Mouse (Mus musculus) G1E (cell line): ENCODE measurements around the gene Rnf150. TPM values are rescaled to one million over a fixed set of nuclear protein-coding genes. Genes with fewer than 3 reads are reported as not detected.

ENCODE experiments used
- ATAC-seq: 2 replicates; pipeline ENCODE4 v1.8.0; 2016; ENCODE audit warnings: mild to moderate bottlenecking; ENCODE audit not compliant: insufficient number of reproducible peaks, poor library complexity, low FRiP score, severe bottlenecking; ENCODE audit errors: extremely low read depth
- DNase-seq: peaks from one replicate; pipeline ENCODE4 v3.0.0; 2012; ENCODE audit warnings: low spot score
- H3K27me3 ChIP-seq: 2 replicates; pipeline ENCODE4 v1.6.1; 2012; ENCODE audit warnings: mild to moderate bottlenecking, low read length, inconsistent platforms; ENCODE audit not compliant: insufficient read depth
- H3K36me3 ChIP-seq: replicated peaks from 2 replicates; pipeline ENCODE3; 2012; ENCODE audit warnings: mild to moderate bottlenecking, inconsistent platforms
- H3K4me1 ChIP-seq: 2 replicates; pipeline ENCODE4 v1.6.1; 2012; ENCODE audit warnings: low read depth, low read length, inconsistent platforms, mixed read lengths; ENCODE audit not compliant: insufficient read depth
- H3K4me3 ChIP-seq: 2 replicates; pipeline ENCODE4 v1.5.1; 2012; ENCODE audit warnings: low read depth, mild to moderate bottlenecking, inconsistent platforms, low read length, moderate library complexity, mixed read lengths
- H3K9me3 ChIP-seq: replicated peaks from 2 replicates; pipeline ENCODE4 v1.6.1; 2012; ENCODE audit warnings: inconsistent platforms
- CTCF ChIP-seq: IDR thresholded peaks from 2 replicates; pipeline ENCODE4 v1.5.1; 2012; ENCODE audit warnings: low read depth, low read length, inconsistent platforms, mixed read lengths
- GATA1 ChIP-seq: IDR thresholded peaks from 2 replicates; pipeline ENCODE4 v1.6.1; 2012; ENCODE audit warnings: borderline replicate concordance, low read length, inconsistent platforms, mixed read lengths
- GATA2 ChIP-seq: IDR thresholded peaks from 2 replicates; pipeline ENCODE4 v1.6.1; 2012; ENCODE audit warnings: low read depth, low read length, inconsistent platforms, borderline replicate concordance
- POLR2AphosphoS5 ChIP-seq: IDR thresholded peaks from 2 replicates; pipeline ENCODE4 v1.6.1; 2012; ENCODE audit warnings: low read depth, low read length, inconsistent platforms; ENCODE audit not compliant: insufficient replicate concordance
- TAL1 ChIP-seq: conservative IDR thresholded peaks from 2 replicates; pipeline ENCODE4 v1.6.1; 2012; ENCODE audit warnings: low read depth, low read length, inconsistent platforms, mixed read lengths
- polyA plus RNA-seq: library from polyadenylated mRNA; stranded (reverse); fragments of >175 nt; gene quantifications from 2 replicates; pipeline ENCODE4 v1.2.3, GENCODE M21; 2012
- total RNA-seq, 2 experiments: library from RNA; stranded (forward) in 1 of 2; stranded (reverse) in 1 of 2; fragments of 200-1000 nt in 1 of 2; fragments of >200 nt in 1 of 2; fragmentation: Nextera tagmentation in 1 of 2; gene quantifications; 2 replicates each; pipeline ENCODE4 v1.2.3; 2014 to 2017

The Rnf150 gene
- total and polyA plus RNA-seq, 3 experiments: 0.11 TPM; not detected in 2

- H3K9me3 ChIP-seq: no peaks in the 10 kb centered on the region
- H3K36me3 ChIP-seq: no peaks in the 10 kb centered on the region
- TF ChIP-seq GATA2 (no peak), GATA1 (no peak), TAL1 (no peak), CTCF (no peak), POLR2AphosphoS5 (no peak)
- no peaks in the 10 kb centered on the region for H3K4me1 ChIP-seq
- H3K27me3 ChIP-seq: no peaks in the 10 kb centered on the region
- DNase-seq (no peak), ATAC-seq (no peak)
- H3K4me3 ChIP-seq: no peak overlapping the region
Observed at GRCm38 (mm10) chr8:83003187-83003586, 140.0 kb downstream of the Rnf150 start.

DNA sequence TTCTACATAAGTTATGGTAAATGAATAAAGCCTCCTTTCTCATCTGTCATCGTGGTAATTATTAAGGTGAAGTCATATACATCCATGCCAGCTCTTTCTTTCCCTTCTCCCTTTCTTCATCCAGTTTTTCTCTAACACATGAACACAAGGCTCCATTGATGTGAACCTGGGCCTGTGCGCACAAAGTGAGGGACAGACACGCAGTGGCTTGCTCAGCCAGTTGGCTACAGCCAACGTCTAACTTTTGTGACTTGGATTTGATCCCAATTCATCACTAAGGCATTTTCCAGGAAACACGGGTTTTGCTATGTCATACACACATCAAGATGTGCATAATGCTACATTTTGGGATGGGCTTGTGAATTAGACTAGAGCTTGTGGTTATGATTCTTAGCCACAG lies 146.3 kb downstream of the Rnf150 start:
- no peak for TF ChIP-seq CTCF
- TF ChIP-seq POLR2AphosphoS5: no peak
- no peak for TF ChIP-seq TAL1
- TF ChIP-seq GATA1: no peak
- TF ChIP-seq GATA2: no peak
- Histone ChIP-seq H3K9me3 (no peaks in the 10 kb centered on the region), H3K4me3 (no peak overlapping the region), H3K36me3 (no peaks in the 10 kb centered on the region), H3K4me1 (no peaks in the 10 kb centered on the region), H3K27me3 (no peaks in the 10 kb centered on the region)
- ATAC-seq (no peak), DNase-seq (no peak)

- no peaks in the 10 kb centered on the region for H3K36me3 ChIP-seq
- H3K27me3 ChIP-seq: no peaks in the 10 kb centered on the region
- ATAC-seq: no peak
Observed at GRCm38 (mm10) chr8:83011286-83011685, 148.1 kb downstream of the Rnf150 start.

DNA sequence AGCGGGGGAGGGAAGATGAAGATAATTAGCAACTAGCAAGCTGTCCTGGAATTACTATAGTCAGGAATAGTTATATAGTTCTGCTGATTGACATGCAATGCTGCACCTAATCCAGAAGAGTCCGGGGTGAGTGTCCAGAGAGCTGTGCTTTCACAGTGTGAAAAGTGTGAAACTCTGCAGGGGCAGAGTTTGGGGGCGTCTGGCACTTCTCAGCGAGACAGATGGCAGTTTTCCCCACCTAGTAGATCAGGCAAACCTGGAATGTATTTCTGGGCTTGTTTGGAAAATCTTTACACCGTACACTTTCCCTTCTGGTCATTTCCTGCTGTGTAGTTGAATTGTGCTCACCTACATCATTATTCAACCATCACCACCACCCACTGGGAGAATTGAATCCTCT lies 148.6 kb downstream of the Rnf150 start:
- H3K4me1 ChIP-seq: no peaks in the 10 kb centered on the region
- no peaks in the 10 kb centered on the region for H3K9me3 ChIP-seq
- TF ChIP-seq GATA2 (no peak), CTCF (no peak), TAL1 (no peak), GATA1 (no peak), POLR2AphosphoS5 (no peak)
- ATAC-seq (no peak), DNase-seq (no peak)
- no peak overlapping the region for H3K4me3 ChIP-seq
- no peaks in the 10 kb centered on the region for H3K27me3 ChIP-seq
- no peaks in the 10 kb centered on the region for H3K36me3 ChIP-seq

More at GRCm38 (mm10) chr8:83011286-83011685, 148.1 kb downstream of the Rnf150 start:
- H3K9me3 ChIP-seq: no peaks in the 10 kb centered on the region
- no peak overlapping the region for H3K4me3 ChIP-seq
- DNase-seq: no peak
- no peak for TF ChIP-seq TAL1
- TF ChIP-seq POLR2AphosphoS5: no peak
- TF ChIP-seq CTCF: no peak
- no peak for TF ChIP-seq GATA1
- no peak for TF ChIP-seq GATA2
- H3K4me1 ChIP-seq: no peaks in the 10 kb centered on the region

DNA sequence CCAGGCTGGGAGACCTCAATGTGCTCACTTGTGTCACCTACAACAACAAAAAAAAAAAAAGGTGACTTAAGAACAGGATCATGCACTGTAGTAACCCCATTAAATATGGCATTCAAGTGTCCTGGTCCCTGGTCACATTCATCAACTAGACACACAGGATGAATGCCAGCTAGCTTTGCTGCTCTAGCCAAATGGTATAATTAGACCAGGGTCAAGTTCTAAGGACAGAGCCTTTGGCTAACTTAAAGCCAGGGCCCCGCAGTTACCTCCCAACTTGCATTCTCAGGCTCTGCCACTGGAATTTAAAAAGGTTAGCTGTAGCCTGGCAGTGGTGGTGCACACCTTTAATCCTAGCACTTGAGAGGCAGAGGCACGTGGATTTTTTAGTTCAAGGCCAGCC lies 165.1 kb downstream of the Rnf150 start:
- no peak overlapping the region for H3K4me3 ChIP-seq
- TF ChIP-seq POLR2AphosphoS5 (no peak), CTCF (no peak), GATA1 (no peak), TAL1 (no peak), GATA2 (no peak)
- no peaks in the 10 kb centered on the region for H3K4me1 ChIP-seq
- ATAC-seq (no peak), DNase-seq (no peak)
- no peaks in the 10 kb centered on the region for H3K27me3 ChIP-seq
- H3K36me3 ChIP-seq: no peaks in the 10 kb centered on the region
- H3K9me3 ChIP-seq: no peaks in the 10 kb centered on the region

DNA sequence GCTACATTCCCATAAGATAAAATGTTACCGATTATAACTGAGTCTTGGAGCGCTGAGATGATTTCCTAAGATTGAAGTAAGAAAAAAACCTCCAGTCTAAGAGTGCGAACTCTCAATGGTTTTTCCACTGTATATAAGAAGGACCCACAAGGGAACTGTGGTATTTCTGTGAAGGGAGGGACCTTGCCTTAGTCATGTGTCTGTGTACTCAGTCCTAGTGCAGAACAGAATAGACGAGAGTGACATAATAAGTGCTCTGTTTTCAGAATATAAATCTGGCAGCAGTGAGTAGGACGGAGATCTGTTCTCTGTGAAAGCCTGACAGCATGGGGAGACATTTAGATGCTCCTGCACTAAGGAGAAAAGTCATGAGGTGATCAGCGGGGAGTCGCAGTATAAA lies 169.6 kb downstream of the Rnf150 start:
- ATAC-seq: no peak
- no peak for DNase-seq
- no peaks in the 10 kb centered on the region for H3K9me3 ChIP-seq
- no peaks in the 10 kb centered on the region for H3K4me1 ChIP-seq
- TF ChIP-seq GATA2: no peak
- no peaks in the 10 kb centered on the region for H3K27me3 ChIP-seq
- H3K36me3 ChIP-seq: no peaks in the 10 kb centered on the region
- no peak overlapping the region for H3K4me3 ChIP-seq

DNA sequence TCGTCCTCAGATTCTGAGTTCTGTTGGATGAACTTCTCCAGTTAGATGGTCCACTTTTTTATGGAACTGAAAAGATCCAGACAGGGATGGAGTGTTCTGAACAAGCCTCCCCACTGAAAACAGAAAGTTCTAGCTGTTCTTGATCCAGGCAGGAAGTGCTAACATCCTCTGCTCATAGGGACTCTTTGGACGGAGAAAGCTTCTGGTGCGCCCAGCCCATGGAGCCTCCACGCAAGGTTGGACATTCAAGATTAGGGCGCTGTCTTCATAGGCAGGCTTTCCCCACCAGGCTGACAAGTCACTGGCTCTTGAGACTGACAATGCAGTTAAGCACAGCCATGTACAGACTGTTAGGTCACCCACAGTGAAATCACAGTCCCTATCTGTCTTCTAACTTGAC lies 172.0 kb downstream of the Rnf150 start:
- Histone ChIP-seq H3K36me3 (no peaks in the 10 kb centered on the region), H3K9me3 (no peaks in the 10 kb centered on the region), H3K4me1 (no peaks in the 10 kb centered on the region), H3K4me3 (no peak overlapping the region), H3K27me3 (no peaks in the 10 kb centered on the region)
- DNase-seq: no peak
- TF ChIP-seq GATA2 (no peak), GATA1 (no peak), TAL1 (no peak), CTCF (no peak), POLR2AphosphoS5 (no peak)
- no peak for ATAC-seq
